Mouse (Mus musculus) cerebellum, postnatal 4 days (tissue): ENCODE data around the gene Aggf1.
"Not testable (repeated sequence)": the region's sequence is repeated elsewhere in the genome, so short reads cannot be mapped to it uniquely, and the experiment has no call there.

ENCODE experiments used
- DNase-seq, 2 experiments: peaks; one replicate each; pipeline ENCODE4 v3.0.0; 2022; ENCODE audit warnings: low spot score in 2 of 2, mixed read lengths in 1 of 2

Aggf1 gene

DNA sequence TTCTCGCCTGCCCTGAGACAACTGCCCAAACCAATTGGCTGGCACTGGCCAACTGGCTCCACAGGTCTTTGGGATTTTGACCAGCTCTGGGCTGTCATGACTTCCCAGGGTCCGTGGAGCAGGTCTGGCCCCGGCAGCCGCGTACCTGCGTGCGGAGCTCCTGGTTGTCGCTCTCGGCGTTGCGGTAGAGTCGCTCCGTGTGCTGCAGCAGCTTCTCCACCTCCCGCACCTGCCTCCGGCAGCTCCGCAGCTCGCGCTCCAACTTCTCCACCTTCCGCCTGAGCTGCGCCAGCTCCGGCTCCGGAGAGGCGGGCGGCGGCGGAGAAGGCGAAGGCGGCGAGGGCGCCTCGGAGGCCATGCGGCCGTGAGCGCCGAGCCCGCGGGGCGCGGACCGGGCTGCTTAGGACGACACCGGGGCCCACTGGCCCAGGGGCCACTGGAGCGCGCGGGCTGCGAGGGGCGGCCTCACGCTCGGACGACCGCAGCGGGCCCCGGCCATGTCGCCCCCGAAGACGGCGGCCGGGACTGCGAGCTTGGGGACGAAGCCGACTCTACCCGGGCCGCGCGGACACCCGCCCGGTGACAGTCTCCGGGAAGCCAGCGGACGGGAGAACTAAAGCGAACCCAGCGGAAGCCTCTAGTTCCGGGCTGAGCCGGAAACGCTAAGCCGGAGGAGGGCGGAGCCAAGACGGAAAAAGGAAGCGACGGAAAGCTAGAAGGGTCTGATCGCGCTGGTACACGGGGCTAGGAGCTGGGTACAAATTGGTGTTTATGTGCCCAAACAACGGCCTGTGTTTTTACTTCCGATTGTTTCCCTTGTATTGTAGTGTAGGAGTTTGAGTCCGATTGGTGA lies at the start of gene Aggf1:
Gene Aggf1 (minus strand): TSS at position 652 of the 853 bp plus-strand sequence.
- DNase-seq, result peak; percentile 72 to 81

DNA sequence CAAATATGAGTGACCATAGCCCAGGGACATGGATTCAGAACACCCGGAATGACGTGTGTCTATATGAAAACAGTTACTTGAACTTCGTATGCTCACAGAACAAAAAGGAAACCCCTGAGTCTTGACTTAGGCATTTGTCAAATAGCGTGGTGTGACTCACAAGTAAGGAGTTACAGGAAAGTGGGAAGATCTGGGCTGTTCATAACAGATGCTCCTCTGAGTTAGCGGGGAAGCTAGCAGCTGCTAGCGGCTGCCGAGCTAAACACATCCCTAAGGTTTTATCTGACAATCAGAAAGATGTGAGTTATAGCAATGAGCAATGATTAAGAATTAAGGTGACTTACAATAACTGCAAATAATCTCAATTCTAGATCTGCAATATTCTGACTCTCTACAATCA lies 49.8 kb upstream of the Aggf1 start:
- DNase-seq, result no peak

DNA sequence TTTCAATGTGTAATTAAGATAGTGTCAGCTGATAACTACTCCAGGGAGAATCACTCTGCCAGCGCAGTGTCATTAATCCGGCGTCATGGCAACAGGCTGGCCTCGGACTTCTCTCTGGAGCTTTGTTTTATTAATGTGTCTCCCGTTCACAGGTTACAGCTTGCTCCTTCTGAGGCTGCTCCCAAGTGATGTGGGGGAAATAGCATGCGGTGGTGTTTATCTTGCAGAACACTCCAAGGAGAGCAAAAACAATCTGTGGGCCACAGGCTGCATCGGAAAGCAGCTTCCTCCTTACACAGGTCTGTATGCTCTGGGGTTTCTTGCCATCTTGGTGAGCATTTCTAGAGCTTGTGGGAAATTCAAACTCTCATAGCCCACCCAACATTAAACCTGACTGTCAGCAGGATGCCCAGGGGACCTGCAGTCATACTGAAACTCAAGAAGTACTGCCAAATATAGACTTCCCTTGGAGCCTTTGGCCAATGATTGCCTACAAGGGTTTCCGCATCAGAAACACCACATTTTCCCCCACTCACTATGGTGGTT lies 44.1 kb upstream of the Aggf1 start:
- DNase-seq, result no peak

DNA sequence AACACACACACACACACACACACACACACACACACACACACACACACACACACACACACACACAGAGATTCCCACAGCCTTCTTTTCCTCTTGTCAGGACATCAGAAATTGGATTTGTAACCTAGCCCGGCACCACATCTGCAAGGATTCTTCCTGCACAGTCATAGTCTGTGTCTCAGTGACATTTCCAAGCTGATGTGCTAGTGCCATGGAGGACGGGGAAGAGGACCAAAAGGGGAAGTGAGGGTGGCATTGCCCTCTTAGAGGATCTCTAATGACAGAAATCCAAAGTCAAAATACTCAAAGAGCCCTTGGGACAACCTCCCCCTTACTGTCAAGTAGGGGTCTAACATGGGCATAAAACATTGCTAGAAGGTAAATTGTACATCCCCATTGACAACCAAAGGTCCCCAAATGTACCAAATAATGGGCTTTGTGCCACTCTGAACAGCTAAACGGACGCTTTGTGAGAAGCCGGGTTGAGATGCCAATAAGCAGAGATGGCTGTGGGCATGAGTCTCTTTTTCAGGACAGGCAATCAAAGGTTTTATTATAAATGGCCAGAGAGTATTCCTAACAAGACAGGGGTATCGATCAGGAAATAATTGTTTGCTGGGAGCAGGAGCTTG lies 43.5 kb upstream of the Aggf1 start:
- no peak for DNase-seq

DNA sequence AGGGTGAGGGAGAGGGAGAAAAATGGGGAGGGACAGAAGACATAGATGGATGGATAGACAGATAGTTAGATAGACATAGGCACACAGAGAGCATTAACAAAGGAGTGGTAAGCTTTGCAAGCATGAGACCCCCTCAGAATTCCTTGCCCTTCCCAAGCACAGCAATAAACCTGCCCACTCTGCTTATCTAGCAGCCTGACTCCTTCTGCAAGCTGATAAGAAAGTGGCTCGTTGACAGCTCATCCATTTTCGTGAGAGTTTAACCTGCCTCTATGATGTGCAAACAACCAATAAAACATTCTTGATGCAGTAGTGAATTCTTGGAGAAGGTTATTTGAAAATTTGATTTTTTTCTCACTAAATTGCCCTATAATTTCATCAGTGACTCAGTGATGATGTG lies 37.1 kb upstream of the Aggf1 start:
- no peak for DNase-seq

DNA sequence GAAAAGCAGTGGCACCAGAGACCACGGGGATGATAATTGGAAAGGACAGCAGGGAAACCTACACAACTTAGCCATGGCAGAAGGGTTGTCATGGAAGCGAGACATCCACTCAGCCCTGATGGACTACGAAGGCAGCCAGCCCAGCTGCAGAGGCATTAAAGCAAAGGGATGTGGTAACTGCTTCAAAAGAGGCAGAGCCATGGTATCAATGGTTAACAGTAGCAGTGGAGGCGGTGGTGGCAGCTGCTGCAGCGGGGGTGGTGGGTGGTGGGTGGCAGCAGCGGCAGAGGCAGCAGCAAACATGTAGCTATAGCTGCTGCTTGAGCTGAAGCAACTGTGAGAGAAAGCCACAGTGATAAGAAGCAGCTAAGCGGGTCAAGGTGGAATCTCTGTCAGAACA lies 18.1 kb upstream of the Aggf1 start:
- no peak for DNase-seq

DNA sequence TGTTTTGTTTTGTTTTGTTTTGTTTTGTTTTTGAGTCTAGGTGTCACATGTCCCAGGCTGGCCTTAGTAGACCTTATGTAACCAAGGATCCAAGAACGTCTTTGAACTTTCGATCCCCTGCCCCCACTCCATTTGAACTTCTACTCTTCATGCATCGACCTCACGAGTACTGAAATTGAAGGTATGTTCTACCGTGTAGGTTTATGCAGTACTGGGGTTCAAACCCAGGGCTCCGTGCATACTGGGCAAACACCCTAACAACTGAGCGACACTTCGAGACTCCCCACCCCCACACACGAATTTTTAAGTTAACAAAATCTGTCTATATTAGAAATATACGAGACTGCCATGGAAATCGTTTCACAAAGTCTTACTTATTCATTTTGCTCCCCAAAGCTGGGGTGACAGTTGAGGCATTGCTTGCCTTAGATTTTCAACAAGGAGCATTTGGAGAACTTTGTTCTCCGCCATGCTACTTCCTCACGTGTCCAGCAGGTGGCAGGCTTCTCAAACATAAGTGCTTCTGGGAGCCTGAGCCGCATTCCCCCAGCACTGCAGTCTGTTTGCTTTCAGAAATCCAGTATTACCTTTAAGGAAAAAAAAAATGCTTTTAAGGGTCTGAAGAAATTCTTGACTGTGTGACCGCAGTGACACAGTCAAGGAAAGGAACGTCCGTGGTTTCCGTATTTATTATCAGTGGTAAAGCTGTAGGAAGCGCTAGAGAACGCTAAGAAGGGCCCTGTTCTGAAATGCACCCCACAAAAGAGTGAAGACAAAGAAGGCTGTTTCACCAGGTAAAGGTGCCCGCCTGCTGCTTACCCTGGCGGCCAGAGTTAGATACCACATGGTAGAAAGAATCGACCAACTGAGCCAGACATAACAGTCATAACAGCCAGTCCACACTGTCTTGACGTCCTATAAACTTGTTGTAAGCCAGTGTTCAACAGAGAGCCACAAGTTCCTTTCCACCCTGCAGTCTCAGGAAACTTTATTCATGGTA lies 15.0 kb upstream of the Aggf1 start:
- peak; percentile 69 to 78 for DNase-seq

DNA sequence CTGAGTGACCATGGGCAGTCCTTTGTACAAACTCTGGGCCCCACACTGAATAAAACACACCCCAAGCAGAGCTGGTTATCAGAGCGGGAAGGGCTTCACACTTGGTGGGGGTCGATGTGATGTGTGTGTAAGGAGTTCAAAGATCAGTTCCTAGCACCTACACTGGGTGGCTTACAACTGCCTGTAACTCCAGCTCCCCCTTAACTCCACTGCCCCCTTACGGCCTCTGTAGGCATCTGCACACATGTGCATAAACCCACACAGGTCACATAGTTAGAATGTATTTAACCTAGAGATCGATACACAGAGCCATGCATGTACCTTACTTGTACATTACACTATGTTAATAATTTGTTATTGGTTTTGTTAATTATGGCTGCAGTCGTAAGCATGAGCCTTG lies 13.1 kb upstream of the Aggf1 start:
- DNase-seq, result no peak

DNA sequence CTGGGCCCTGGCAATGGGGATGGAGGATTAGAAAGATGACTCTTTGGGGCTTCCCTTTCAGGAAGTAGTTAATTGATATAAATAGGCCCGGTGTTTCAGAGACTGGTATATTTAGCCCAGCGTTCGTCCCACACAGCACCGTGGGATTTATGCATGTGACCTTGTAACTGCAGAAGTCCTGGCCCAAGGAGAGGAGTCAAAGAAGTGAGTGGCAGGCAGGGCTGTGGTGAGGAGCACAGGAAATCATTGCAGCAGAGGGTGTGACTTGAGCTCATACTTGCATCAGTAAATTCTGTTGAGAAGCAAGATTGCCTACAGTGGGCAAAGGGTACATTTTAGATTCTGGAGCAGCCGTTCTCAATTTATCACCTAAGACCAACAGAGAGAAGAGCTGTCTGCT lies 7.3 kb upstream of the Aggf1 start:
- DNase-seq, result no peak

DNA sequence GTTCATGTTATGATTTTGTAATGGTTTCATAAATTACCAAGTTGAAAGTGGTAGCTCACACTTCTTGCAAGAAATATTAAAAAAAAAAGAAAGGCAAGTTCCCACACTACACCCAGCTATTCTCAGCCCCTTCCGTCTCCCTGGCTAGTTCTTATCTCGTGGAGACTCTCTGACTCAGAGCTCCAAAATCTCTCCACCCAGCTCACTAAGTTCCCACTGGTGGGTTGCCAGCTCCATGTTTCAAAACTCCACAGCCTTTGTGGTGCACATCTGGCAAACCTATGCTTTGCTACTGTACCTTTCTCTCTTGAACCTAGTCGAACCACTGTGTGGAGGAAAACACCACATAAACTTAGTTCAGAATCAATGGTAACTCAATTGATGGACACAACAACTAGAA lies 3.5 kb upstream of the Aggf1 start:
- DNase-seq, result no peak

DNA sequence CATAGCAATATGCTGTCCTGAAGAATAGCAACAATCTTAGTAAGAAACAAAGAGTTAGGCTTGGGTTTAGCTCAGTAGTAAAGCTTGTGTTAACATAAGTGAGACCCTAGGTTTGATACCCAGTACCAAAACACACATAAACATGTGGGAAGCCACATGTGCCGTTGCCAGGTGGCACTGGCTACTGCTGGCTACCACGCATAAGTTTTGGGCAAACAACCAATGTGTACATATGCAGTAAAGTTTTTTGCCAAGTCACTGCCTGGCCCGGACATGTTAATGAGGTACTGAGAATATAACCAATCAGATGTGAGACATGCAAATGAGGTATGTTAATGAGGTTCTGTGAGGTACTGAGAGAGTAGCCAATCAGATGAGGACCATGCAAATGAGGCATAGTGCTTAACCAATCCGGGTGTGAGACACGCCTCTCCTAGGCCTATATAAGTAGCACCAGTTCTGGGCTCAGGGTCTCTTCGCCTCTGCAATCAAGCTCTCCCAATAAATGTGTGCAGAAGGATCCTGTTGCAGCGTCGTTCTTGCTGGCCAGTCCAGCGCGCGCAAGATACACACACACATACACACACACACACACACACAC lies 1.6 kb upstream of the Aggf1 start:
- DNase-seq, result not testable (repeated sequence)

DNA sequence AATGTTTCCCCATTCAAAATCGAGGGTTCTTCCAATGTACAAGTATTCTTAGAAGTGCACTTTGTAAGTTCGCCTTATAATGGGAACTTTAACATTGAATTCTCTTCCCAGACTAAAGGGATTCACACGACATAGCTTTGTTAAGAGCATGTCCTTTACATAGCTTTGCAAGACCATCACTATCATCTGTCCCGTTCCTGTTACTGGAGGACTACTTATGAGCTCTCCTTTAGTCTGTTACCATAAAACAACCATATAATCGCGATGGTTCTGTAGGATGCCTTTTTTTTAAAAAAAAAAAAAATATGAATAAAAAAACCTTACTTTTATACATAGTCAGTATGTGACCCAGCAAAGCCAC lies 382 bp upstream of the Aggf1 start:
- DNase-seq, result no peak

DNA sequence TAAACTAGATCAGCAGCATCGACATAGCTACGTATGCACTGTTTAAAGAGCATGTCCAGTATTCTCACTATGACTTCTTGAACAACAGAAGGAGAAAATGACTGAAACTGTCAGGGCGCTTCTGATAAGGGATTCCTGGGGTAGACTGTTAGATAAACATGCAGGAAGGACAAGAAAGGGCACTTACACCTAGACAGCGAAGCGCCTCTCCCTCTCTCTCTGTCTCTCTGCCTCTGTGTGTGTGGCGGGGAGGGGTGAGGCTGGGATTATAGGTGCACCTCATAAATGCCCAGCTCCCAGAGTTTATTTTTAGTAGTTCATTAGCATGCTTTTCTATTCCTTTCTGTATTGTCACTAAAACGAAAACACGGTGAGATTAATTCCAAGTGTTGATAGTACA lies 8.8 kb downstream of the Aggf1 start:
- DNase-seq, result no peak

DNA sequence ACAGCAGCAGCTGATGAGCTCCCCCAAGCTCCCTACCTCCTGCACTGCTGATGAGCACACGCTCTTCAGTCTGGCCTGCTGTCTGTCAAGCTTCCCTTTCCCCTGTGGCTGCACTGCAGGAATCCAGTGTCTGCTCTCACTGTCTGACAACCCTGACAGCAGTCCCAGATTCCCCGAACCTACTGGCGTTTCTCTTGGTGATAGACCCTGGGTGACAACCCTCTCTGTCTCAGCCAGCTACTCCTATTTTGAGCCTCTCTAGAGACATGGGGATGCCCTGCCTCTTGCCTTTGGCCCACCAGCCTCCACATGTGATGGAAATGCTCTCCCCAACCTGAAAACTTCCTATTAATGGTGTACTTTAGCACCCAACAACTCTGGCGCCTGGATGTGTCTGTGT lies 11.7 kb downstream of the Aggf1 start:
- DNase-seq, result no peak

DNA sequence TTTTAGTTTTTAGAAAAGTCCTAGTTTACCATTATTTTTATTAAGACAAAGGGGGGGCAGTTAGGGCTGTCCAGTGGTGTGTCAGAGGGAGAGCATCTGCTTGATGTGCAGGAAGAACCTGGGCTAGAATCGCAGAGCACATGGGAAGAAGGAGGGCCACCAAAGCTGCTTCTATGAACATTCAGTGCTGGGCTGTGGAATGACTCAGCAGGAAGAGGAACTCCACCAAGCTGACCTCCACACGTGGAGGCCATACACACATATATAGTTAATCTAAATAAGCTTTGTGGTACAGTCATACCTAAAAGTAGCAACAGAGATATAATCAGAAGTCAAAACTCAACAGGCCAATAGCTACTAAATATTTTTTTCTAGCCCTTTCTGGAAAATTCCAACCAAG lies 16.9 kb downstream of the Aggf1 start:
- DNase-seq, result no peak

DNA sequence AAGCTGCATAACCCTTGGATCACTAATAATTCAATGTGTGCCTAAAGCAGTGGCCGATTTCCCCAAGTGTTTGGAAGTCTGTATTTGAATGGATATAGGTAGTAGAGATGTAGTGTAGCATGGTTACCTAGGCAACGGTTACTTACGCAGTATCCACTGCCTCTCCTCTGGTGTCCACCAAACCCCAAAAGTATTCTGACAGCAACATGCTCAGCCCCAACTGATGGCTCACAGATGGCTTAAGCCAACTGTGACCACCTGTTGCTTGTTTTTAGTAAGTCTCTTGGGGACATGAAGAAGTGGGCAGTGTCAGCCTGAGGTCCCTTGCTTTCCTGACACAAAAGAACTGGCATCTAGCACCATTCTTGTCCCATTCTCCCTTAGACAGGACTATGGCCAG lies 26.7 kb downstream of the Aggf1 start:
- no peak for DNase-seq

DNA sequence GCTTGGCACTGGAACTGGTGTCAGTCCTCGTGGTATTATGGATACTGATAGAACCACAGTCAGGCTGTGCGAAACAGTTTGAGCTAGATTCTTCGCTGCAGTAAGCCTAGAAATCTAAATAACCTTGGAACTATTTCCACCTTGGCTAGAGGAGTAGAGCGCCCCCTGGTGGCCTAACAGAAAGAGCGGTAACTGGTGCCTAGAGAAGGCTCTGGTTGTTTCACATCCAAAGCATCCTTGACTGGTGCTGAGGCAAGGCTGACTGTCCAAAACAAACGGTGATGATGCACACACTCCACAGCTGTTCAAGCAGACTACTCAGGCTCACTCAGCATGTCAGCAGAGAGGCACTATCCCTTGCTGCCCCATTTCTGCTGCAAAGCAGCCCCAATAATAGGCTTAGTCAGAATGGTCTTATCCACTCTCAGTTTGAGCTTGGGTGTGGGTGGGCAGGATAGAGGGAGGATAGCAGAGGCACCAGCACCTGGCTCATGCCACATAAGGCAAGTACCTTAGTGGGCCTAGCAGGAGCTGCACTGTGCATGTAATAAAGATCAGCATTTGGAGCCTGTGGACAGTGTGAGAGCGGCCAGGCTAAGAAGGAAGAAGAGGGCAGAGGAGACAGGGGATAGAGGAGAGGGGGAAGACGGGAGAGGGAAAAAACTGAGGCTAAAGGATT lies 28.0 kb downstream of the Aggf1 start:
- DNase-seq, result peak; percentile 64 to 78

DNA sequence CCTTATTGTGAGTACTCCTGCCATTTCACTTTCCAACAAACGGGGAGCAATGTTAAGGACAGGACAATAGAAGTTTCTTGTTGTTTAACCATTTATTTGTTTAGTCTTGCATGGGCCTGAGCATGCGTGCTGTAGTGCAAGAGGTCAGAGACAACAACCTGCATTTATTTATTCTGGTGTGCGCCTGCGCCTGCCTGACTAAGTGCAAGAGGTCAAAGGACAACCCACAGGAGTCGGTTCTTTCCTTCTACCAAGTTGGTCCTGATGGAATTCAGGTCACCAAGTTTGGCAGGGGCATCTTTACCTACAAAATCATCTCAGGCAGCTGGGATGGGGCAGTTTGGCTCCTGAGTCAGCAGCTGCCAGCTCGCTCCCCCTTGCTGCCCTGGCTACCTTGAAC lies 29.3 kb downstream of the Aggf1 start:
- no peak for DNase-seq

DNA sequence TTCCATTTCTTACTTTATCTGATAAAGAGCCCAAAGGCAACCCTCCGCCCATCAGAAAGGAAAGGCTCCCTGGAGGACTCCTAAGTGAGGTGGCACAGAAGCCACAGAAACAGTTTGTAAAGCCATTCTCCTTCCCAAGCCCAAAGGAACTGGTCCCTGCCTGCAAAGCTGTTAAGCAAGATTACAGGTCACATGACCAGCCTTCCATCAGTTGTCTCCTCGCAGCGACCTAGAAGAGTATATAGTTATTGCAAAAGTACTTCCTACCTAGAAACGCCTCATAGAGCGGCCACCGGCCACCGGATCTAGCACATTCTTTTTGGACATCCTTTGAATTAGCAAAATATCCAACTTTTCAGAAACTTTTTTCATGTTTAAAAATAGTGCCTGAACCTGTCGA lies 31.7 kb downstream of the Aggf1 start:
- DNase-seq, result no peak

DNA sequence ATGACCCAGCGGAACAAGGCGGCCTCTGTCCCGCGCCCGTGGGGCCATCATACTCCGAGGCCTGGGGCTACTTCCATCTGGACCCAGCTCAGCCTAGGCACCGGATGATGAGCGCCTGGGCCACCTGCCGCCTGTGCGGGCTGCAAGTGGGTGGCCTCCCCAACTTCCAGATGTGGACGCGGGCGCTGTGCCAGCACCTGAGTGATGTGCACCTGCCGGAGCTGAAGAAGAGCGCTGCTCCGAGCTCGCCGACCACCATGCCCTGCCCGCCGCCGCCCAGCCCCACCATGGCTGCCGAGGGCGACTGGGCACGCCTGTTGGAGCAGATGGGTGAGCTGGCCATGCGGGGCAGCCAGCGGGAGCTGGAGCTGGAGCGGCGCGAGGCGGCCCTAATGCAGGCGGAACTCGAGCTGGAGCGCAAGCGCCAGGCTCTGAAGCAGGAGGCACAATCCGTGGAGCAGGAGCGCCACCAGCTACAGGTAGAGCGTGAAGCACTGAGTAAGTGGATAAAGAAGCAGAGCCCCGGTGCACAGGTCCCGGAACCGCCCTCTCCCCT lies 39.0 kb downstream of the Aggf1 start:
- peak in 1 of 2 experiments; percentile 62 for DNase-seq
